Mouse (Mus musculus): Measurements from ENCODE around the gene Fndc3a. TPM values are rescaled to one million over a fixed set of nuclear protein-coding genes. Genes with fewer than 3 reads are reported as not detected.

The Fndc3a gene
- polyA plus RNA-seq, 1 experiment from 2014 or later: 38.2 TPM

- 92% methylated on average over 3 of the region's 3 CpGs for WGBS
- Histone ChIP-seq H3K4me1 (no peaks in the 10 kb centered on the region), H3K27ac (no peak overlapping the region), H3K36me3 (peaks cover 80% of the 10 kb centered on the region), H3K4me3 (no peak overlapping the region), H3K27me3 (ENCODE audit: low read depth, poor library complexity, severe bottlenecking) (no peaks in the 10 kb centered on the region), H3K9me3 (replicated peaks) (no peaks in the 10 kb centered on the region)
- no peak for DNase-seq (ENCODE audit: low spot score)
Measured at GRCm38 (mm10) chr14:72580991-72581390, 128.8 kb downstream of the Fndc3a start.

GRCm38 (mm10) chr14:72576283-72576682, 133.5 kb downstream of the Fndc3a start:
- H3K4me1 ChIP-seq: no peaks in the 10 kb centered on the region
- H3K4me3 ChIP-seq: no peak overlapping the region
- no peak for DNase-seq (ENCODE audit: low spot score)
- no peaks in the 10 kb centered on the region for H3K9me3 ChIP-seq (replicated peaks)
- no peak overlapping the region for H3K27ac ChIP-seq
- WGBS: 86% methylated on average over 3 of the region's 3 CpGs
- H3K27me3 ChIP-seq (ENCODE audit: low read depth, poor library complexity, severe bottlenecking): no peaks in the 10 kb centered on the region
- peaks cover 85% of the 10 kb centered on the region for H3K36me3 ChIP-seq

GRCm38 (mm10) chr14:72563941-72564340, 145.9 kb downstream of the Fndc3a start:
- no peak for DNase-seq (ENCODE audit: low spot score)
- H3K36me3 ChIP-seq: peaks cover 82% of the 10 kb centered on the region

GRCm38 (mm10) chr14:72558795-72559194, 151.0 kb downstream of the Fndc3a start:
- no peaks in the 10 kb centered on the region for H3K27me3 ChIP-seq (ENCODE audit: low read depth, poor library complexity, severe bottlenecking)
- H3K36me3 ChIP-seq: peaks cover 89% of the 10 kb centered on the region
- H3K4me1 ChIP-seq: no peaks in the 10 kb centered on the region
- 92% methylated on average over 5 of the region's 5 CpGs for WGBS
- H3K9me3 ChIP-seq (replicated peaks): no peaks in the 10 kb centered on the region
- H3K4me3 ChIP-seq: no peak overlapping the region
- H3K27ac ChIP-seq: no peak overlapping the region
- DNase-seq (ENCODE audit: low spot score): no peak

More at GRCm38 (mm10) chr14:72563941-72564340, 145.9 kb downstream of the Fndc3a start:
- Histone ChIP-seq H3K4me1 (no peaks in the 10 kb centered on the region), H3K9me3 (replicated peaks) (no peaks in the 10 kb centered on the region), H3K27me3 (ENCODE audit: low read depth, poor library complexity, severe bottlenecking) (no peaks in the 10 kb centered on the region), H3K27ac (no peak overlapping the region), H3K4me3 (no peak overlapping the region)
- WGBS: 97% methylated on average over 1 of the region's 1 CpGs

- no peak for DNase-seq (ENCODE audit: low spot score)
- 91% methylated on average over 1 of the region's 1 CpGs for WGBS
Measured at GRCm38 (mm10) chr14:72555846-72556245, 154.0 kb downstream of the Fndc3a start.

GRCm38 (mm10) chr14:72536392-72537017, 173.3 kb downstream of the Fndc3a start:
- H3K9me3 ChIP-seq (replicated peaks): no peaks in the 10 kb centered on the region
- no peak overlapping the region for H3K27ac ChIP-seq
- H3K4me1 ChIP-seq: peaks cover 13% of the 10 kb centered on the region
- H3K4me3 ChIP-seq: no peak overlapping the region
- 88% methylated on average over 5 of the region's 5 CpGs for WGBS
- H3K27me3 ChIP-seq (ENCODE audit: low read depth, poor library complexity, severe bottlenecking): peaks cover 20% of the 10 kb centered on the region
- DNase-seq (ENCODE audit: low spot score): peak; percentile 24
- H3K36me3 ChIP-seq: peaks cover 32% of the 10 kb centered on the region

More at GRCm38 (mm10) chr14:72555846-72556245, 154.0 kb downstream of the Fndc3a start:
- Histone ChIP-seq H3K4me1 (no peaks in the 10 kb centered on the region), H3K4me3 (no peak overlapping the region), H3K27me3 (ENCODE audit: low read depth, poor library complexity, severe bottlenecking) (no peaks in the 10 kb centered on the region), H3K9me3 (replicated peaks) (no peaks in the 10 kb centered on the region), H3K27ac (no peak overlapping the region), H3K36me3 (peaks cover 94% of the 10 kb centered on the region)

- peak; percentile 20 for DNase-seq (ENCODE audit: low spot score)
- WGBS: 83% methylated on average over 7 of the region's 7 CpGs
Measured at GRCm38 (mm10) chr14:72533862-72534261, 175.9 kb downstream of the Fndc3a start.

GRCm38 (mm10) chr14:72532028-72532917, 177.5 kb downstream of the Fndc3a start:
- H3K9me3 ChIP-seq (replicated peaks): no peaks in the 10 kb centered on the region
- DNase-seq (ENCODE audit: low spot score): peak; percentile 63
- H3K27ac ChIP-seq: 0 out of 2 replicates have a peak overlapping the region, but pooled peaks have one; percentile 19
- peak overlapping the region; percentile 53 for H3K4me3 ChIP-seq
- peaks cover 22% of the 10 kb centered on the region for H3K4me1 ChIP-seq
- H3K36me3 ChIP-seq: peaks cover 5% of the 10 kb centered on the region; the same call in 1 of the 2 replicates
- H3K27me3 ChIP-seq (ENCODE audit: low read depth, poor library complexity, severe bottlenecking): peaks cover 42% of the 10 kb centered on the region
- WGBS: 3% methylated on average over 54 of the region's 54 CpGs

More at GRCm38 (mm10) chr14:72533862-72534261, 175.9 kb downstream of the Fndc3a start:
- no peak overlapping the region for H3K4me3 ChIP-seq
- H3K9me3 ChIP-seq (replicated peaks): no peaks in the 10 kb centered on the region
- no peak overlapping the region for H3K27ac ChIP-seq
- peaks cover 42% of the 10 kb centered on the region for H3K27me3 ChIP-seq (ENCODE audit: low read depth, poor library complexity, severe bottlenecking)
- H3K4me1 ChIP-seq: peaks cover 19% of the 10 kb centered on the region
- peaks cover 6% of the 10 kb centered on the region for H3K36me3 ChIP-seq

- 65% methylated on average over 1 of the region's 1 CpGs for WGBS
Measured at GRCm38 (mm10) chr14:72527126-72527525, 182.7 kb downstream of the Fndc3a start.

GRCm38 (mm10) chr14:72519561-72519960, 190.2 kb downstream of the Fndc3a start:
- no peak overlapping the region for H3K27ac ChIP-seq
- H3K36me3 ChIP-seq: no peaks in the 10 kb centered on the region
- 60% methylated on average over 2 of the region's 2 CpGs for WGBS
- H3K27me3 ChIP-seq (ENCODE audit: low read depth, poor library complexity, severe bottlenecking): no peaks in the 10 kb centered on the region
- H3K4me1 ChIP-seq: no peaks in the 10 kb centered on the region
- DNase-seq (ENCODE audit: low spot score): peak; percentile 8
- H3K4me3 ChIP-seq: no peak overlapping the region
- no peaks in the 10 kb centered on the region for H3K9me3 ChIP-seq (replicated peaks)

More at GRCm38 (mm10) chr14:72527126-72527525, 182.7 kb downstream of the Fndc3a start:
- peak; percentile 26 for DNase-seq (ENCODE audit: low spot score)
- no peak overlapping the region for H3K4me3 ChIP-seq
- H3K27ac ChIP-seq: no peak overlapping the region
- H3K9me3 ChIP-seq (replicated peaks): no peaks in the 10 kb centered on the region
- H3K4me1 ChIP-seq: peaks cover 15% of the 10 kb centered on the region
- peaks cover 28% of the 10 kb centered on the region for H3K27me3 ChIP-seq (ENCODE audit: low read depth, poor library complexity, severe bottlenecking)
- no peaks in the 10 kb centered on the region for H3K36me3 ChIP-seq

- no peak for DNase-seq (ENCODE audit: low spot score)
- no peaks in the 10 kb centered on the region for H3K27me3 ChIP-seq (ENCODE audit: low read depth, poor library complexity, severe bottlenecking)
- no peaks in the 10 kb centered on the region for H3K9me3 ChIP-seq (replicated peaks)
- H3K4me1 ChIP-seq: no peaks in the 10 kb centered on the region
- H3K36me3 ChIP-seq: no peaks in the 10 kb centered on the region
- no peak overlapping the region for H3K4me3 ChIP-seq
- 83% methylated on average over 6 of the region's 6 CpGs for WGBS
- H3K27ac ChIP-seq: no peak overlapping the region
Measured at GRCm38 (mm10) chr14:72518786-72519185, 191.0 kb downstream of the Fndc3a start.

GRCm38 (mm10) chr14:72516376-72516775, 193.4 kb downstream of the Fndc3a start:
- Histone ChIP-seq H3K36me3 (no peaks in the 10 kb centered on the region), H3K9me3 (replicated peaks) (no peaks in the 10 kb centered on the region), H3K4me1 (no peaks in the 10 kb centered on the region), H3K27ac (no peak overlapping the region), H3K27me3 (ENCODE audit: low read depth, poor library complexity, severe bottlenecking) (no peaks in the 10 kb centered on the region), H3K4me3 (no peak overlapping the region)
- WGBS: 28% methylated on average over 5 of the region's 5 CpGs
- DNase-seq (ENCODE audit: low spot score): peak; percentile 69
